Mouse (Mus musculus) heart, adult 2 months (tissue): ENCODE results near the gene Map2. TPM values are rescaled to one million over a fixed set of nuclear protein-coding genes. Genes with fewer than 3 reads are reported as not detected.

Experiments used
- DNase-seq, 2 experiments: peaks; one replicate each; pipeline ENCODE4 v3.0.0; 2021
- H3K27ac ChIP-seq: fragments of 200-600 bp; 2 replicates; pipeline ENCODE4 v1.8.1; 2022
- H3K27me3 ChIP-seq: fragments of 200-500 bp; 2 replicates; pipeline ENCODE4 v1.6.1; 2012; ENCODE audit warnings: mild to moderate bottlenecking, low read length, inconsistent platforms, mixed read lengths; ENCODE audit not compliant: control insufficient read depth, insufficient read depth
- H3K36me3 ChIP-seq: fragments of 200-500 bp; 2 replicates; pipeline ENCODE4 v1.6.1; 2012; ENCODE audit warnings: low read length, inconsistent platforms; ENCODE audit not compliant: control insufficient read depth, insufficient read depth
- H3K4me1 ChIP-seq: fragments of 200-500 bp; 2 replicates; pipeline ENCODE4 v1.6.1; 2011; ENCODE audit warnings: low read length; ENCODE audit not compliant: control insufficient read depth, insufficient read depth
- H3K4me3 ChIP-seq: fragments of 200-600 bp; 2 replicates; pipeline ENCODE4 v1.8.1; 2022
- H3K79me2 ChIP-seq: fragments of 200-500 bp; replicated peaks from 2 replicates; pipeline ENCODE4 v1.6.1; 2012; ENCODE audit warnings: mild to moderate bottlenecking, inconsistent platforms, low read length, moderate library complexity, mixed read lengths; ENCODE audit not compliant: control insufficient read depth, insufficient read depth
- H3K9ac ChIP-seq: fragments of 200-500 bp; 2 replicates; pipeline ENCODE4 v1.6.1; 2012; ENCODE audit warnings: low read depth, mild to moderate bottlenecking, control low read depth, inconsistent platforms, low read length, mixed read lengths
- CTCF ChIP-seq: fragments of 200-600 bp; IDR thresholded peaks from 2 replicates; pipeline ENCODE4 v1.8.1; 2022; ENCODE audit warnings: antibody characterized with exemption, mild to moderate bottlenecking, moderate library complexity
- EP300 ChIP-seq: fragments of 200-500 bp; IDR thresholded peaks from 2 replicates; pipeline ENCODE4 v1.6.1; 2011; ENCODE audit warnings: low read depth, low read length, control low read depth; ENCODE audit not compliant: insufficient read depth
- POLR2A ChIP-seq: fragments of 200-500 bp; IDR thresholded peaks from 2 replicates; pipeline ENCODE4 v1.6.1; 2011; ENCODE audit warnings: mild to moderate bottlenecking, low read depth, low read length, control low read depth; ENCODE audit not compliant: insufficient read depth
- WGBS: fragments of 180-500 bp; shearing (Covaris S2); methylation state at CpG from one replicate; pipeline ENCODE4 v1.1.7; 2018; 5-methylcytosine and 5-hydroxymethylcytosine counted together
- intact Hi-C: fragments of 180-260 bp; cut with DNase I; formaldehyde crosslinking; loops from one replicate; pipeline ENCODE4 v1.15.1; 2025
- polyA plus RNA-seq: library from polyadenylated mRNA; depleted of rRNA; stranded (reverse); fragments of >200 nt; gene quantifications from 2 replicates; pipeline ENCODE4 v1.2.3, GENCODE M21; 2012
- total RNA-seq, 2 experiments: library from RNA; stranded (reverse); gene quantifications; 2 replicates each; pipeline ENCODE4 v1.2.3; 2021

Map2 gene
- total and polyA plus RNA-seq, 3 experiments, result 2.2 to 4.2 (median 3.8) TPM

- no peaks in the 10 kb centered on the region for H3K4me1 ChIP-seq
- intact Hi-C loops, result no loop called here
- H3K9ac ChIP-seq, result no peak overlapping the region
- H3K79me2 ChIP-seq, result no peaks in the 10 kb centered on the region
- DNase-seq, result no peak
- whole genome bisulfite sequencing, result 66% methylated on average over 7 of the region's 7 CpGs
- H3K27ac ChIP-seq, result no peak overlapping the region
- no peak overlapping the region for H3K4me3 ChIP-seq
- no peaks in the 10 kb centered on the region for H3K36me3 ChIP-seq
- no peak for TF ChIP-seq POLR2A
- TF ChIP-seq CTCF, result no peak
- TF ChIP-seq EP300, result no peak
- H3K27me3 ChIP-seq, result no peaks in the 10 kb centered on the region
Measured at GRCm38 (mm10) chr1:66211074-66211791, 36.2 kb downstream of the Map2 start.

GRCm38 (mm10) chr1:66221497-66221896 lies 46.4 kb downstream of the Map2 start:
- no peak overlapping the region for H3K4me3 ChIP-seq
- no peak overlapping the region for H3K27ac ChIP-seq
- H3K27me3 ChIP-seq, result no peaks in the 10 kb centered on the region
- TF ChIP-seq CTCF (no peak), EP300 (no peak), POLR2A (no peak)
- no peak for DNase-seq
- intact Hi-C loops, result no loop called here
- no peaks in the 10 kb centered on the region for H3K79me2 ChIP-seq
- no peak overlapping the region for H3K9ac ChIP-seq
- 76% methylated on average over 4 of the region's 4 CpGs for WGBS
- no peaks in the 10 kb centered on the region for H3K36me3 ChIP-seq
- no peaks in the 10 kb centered on the region for H3K4me1 ChIP-seq

DNA sequence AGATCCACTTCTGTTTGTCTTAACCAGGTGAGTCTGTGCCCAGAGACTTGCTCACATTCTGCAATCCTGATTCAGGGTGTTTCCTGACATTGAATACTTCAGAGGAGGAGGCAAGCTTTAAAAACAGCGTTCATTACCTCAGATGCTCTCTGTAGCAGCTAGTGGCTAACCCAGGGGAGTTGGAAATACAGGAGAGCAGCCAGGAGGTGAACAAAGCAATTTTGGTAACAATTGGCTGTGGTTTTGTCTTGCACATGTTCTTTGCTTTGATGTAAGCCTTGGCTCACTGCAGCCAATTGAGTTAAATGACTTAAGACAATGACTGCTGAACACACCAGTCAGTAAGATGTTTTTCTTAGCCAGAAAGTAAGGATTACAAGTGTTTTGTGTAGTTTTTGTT lies 48.3 kb downstream of the Map2 start:
- H3K9ac ChIP-seq, result no peak overlapping the region
- intact Hi-C loops, result no loop called here
- TF ChIP-seq EP300 (no peak), POLR2A (no peak)
- no peak overlapping the region for H3K27ac ChIP-seq
- no peaks in the 10 kb centered on the region for H3K27me3 ChIP-seq
- no peaks in the 10 kb centered on the region for H3K36me3 ChIP-seq
- H3K79me2 ChIP-seq, result no peaks in the 10 kb centered on the region
- H3K4me1 ChIP-seq, result no peaks in the 10 kb centered on the region
- 25% methylated on average over 1 of the region's 1 CpGs for WGBS
- no peak for DNase-seq
- no peak overlapping the region for H3K4me3 ChIP-seq

- no peak overlapping the region for H3K27ac ChIP-seq
- intact Hi-C loops, result no loop called here
- H3K9ac ChIP-seq, result no peak overlapping the region
- DNase-seq, result no peak
- no peaks in the 10 kb centered on the region for H3K36me3 ChIP-seq
- WGBS, result 57% methylated on average over 7 of the region's 7 CpGs
- H3K79me2 ChIP-seq, result no peaks in the 10 kb centered on the region
- H3K4me3 ChIP-seq, result no peak overlapping the region
- no peaks in the 10 kb centered on the region for H3K27me3 ChIP-seq
- TF ChIP-seq POLR2A (no peak), EP300 (no peak), CTCF (no peak)
- H3K4me1 ChIP-seq, result no peaks in the 10 kb centered on the region
Measured at GRCm38 (mm10) chr1:66226372-66227368, 51.6 kb downstream of the Map2 start.

DNA sequence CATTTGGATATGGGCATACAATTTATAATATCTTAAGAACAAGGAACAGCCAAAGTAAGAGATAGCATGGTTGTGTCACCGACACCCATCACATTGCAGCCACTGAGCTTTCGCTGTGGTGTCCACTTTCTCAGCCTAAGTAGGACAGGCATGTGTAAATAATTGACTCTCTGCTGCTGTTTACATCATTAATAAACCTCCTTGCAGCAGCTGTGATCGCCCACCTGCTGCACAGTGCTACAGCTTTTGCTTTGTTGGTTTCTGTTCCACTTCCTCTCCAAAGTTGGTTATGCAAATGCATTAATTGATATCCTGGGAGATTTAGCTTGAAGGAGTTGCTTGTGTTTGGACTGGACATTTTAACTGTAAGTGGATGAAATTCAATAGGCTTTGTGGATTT lies 53.1 kb downstream of the Map2 start:
- DNase-seq, result no peak
- Histone ChIP-seq H3K4me3 (no peak overlapping the region), H3K4me1 (no peaks in the 10 kb centered on the region), H3K27ac (no peak overlapping the region), H3K9ac (no peak overlapping the region), H3K79me2 (no peaks in the 10 kb centered on the region), H3K27me3 (no peaks in the 10 kb centered on the region), H3K36me3 (no peaks in the 10 kb centered on the region)
- TF ChIP-seq POLR2A (no peak), CTCF (no peak), EP300 (no peak)
- intact Hi-C loops, result no loop called here
- WGBS, result 85% methylated on average over 3 of the region's 3 CpGs

DNA sequence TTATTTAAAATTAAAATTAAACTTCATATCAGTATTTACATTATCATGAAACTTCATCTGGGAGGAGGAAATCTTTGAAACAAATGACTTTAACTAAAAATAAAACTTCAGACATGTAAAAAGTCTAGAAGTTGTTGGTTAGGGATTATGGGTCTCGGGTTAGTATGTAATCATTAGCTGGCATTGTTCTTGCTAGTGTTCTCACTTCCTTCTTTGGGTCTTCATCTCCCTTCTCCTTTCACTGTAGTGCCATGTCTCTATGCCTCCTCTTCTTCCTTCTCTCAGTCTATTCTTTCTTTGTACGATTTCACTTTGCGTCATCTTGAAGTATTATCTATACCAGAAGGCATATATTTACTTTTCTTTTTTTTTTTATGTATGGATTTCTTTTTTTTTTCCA lies 55.3 kb downstream of the Map2 start:
- H3K4me3 ChIP-seq, result no peak overlapping the region
- H3K9ac ChIP-seq, result no peak overlapping the region
- H3K4me1 ChIP-seq, result no peaks in the 10 kb centered on the region
- WGBS, result 90% methylated on average over 3 of the region's 3 CpGs
- intact Hi-C loops, result no loop called here
- no peaks in the 10 kb centered on the region for H3K79me2 ChIP-seq
- H3K27me3 ChIP-seq, result no peaks in the 10 kb centered on the region
- no peaks in the 10 kb centered on the region for H3K36me3 ChIP-seq
- TF ChIP-seq CTCF (no peak), POLR2A (no peak), EP300 (no peak)
- H3K27ac ChIP-seq, result no peak overlapping the region
- DNase-seq, result no peak
